Mouse (Mus musculus) heart, adult 11 months (tissue): ENCODE measurements around the gene Gstm5.
A peak's percentile ranks its signal among the peaks of the same experiment; 100 is the strongest.
"Not testable (repeated sequence)": the region's sequence is repeated elsewhere in the genome, so short reads cannot be mapped to it uniquely, and the experiment has no call there.

Source experiments
- DNase-seq: peaks from one replicate; pipeline ENCODE4 v3.0.0; 2022

Gstm5 gene

GRCm38 (mm10) chr3:107873335-107874251 is 22.0 kb upstream of the Gstm5 start:
- peak; percentile 95 for DNase-seq

- no peak for DNase-seq
Observed at GRCm38 (mm10) chr3:107875231-107875630, 20.4 kb upstream of the Gstm5 start.

- no peak for DNase-seq
Observed at GRCm38 (mm10) chr3:107877005-107877404, 18.6 kb upstream of the Gstm5 start, which contains the start of gene Eps8l3. Gene Eps8l3 (plus strand): TSS chr3:107877229.

GRCm38 (mm10) chr3:107877747-107878736 is 17.6 kb upstream of the Gstm5 start:
- peak; percentile 94 for DNase-seq

GRCm38 (mm10) chr3:107887674-107888495 is 7.7 kb upstream of the Gstm5 start:
- peak; percentile 95 for DNase-seq

- DNase-seq: not testable (repeated sequence)
Observed at GRCm38 (mm10) chr3:107889236-107889635, 6.4 kb upstream of the Gstm5 start.

- no peak for DNase-seq
Observed at GRCm38 (mm10) chr3:107895194-107895719, 364 bp upstream of the Gstm5 start.

GRCm38 (mm10) chr3:107898691-107899090 is 3.1 kb downstream of the Gstm5 start:
- DNase-seq: no peak

GRCm38 (mm10) chr3:107900955-107901673 is 5.5 kb downstream of the Gstm5 start:
- no peak for DNase-seq

- no peak for DNase-seq
Observed at GRCm38 (mm10) chr3:107905942-107906341, 10.3 kb downstream of the Gstm5 start.

- no peak for DNase-seq
Observed at GRCm38 (mm10) chr3:107916674-107917073, 21.1 kb downstream of the Gstm5 start.

- DNase-seq: no peak
Observed at GRCm38 (mm10) chr3:107917097-107917496, 21.5 kb downstream of the Gstm5 start.

GRCm38 (mm10) chr3:107917783-107918408 is 22.3 kb downstream of the Gstm5 start:
- DNase-seq: no peak

GRCm38 (mm10) chr3:107920348-107920747 is 24.7 kb downstream of the Gstm5 start:
- no peak for DNase-seq

- no peak for DNase-seq
Observed at GRCm38 (mm10) chr3:107925335-107925734, 29.7 kb downstream of the Gstm5 start.

- no peak for DNase-seq
Observed at GRCm38 (mm10) chr3:107927841-107928240, 32.2 kb downstream of the Gstm5 start.

- DNase-seq: no peak
Observed at GRCm38 (mm10) chr3:107928691-107929090, 33.1 kb downstream of the Gstm5 start.

GRCm38 (mm10) chr3:107929243-107929642 is 33.6 kb downstream of the Gstm5 start:
- no peak for DNase-seq

- DNase-seq: no peak
Observed at GRCm38 (mm10) chr3:107929731-107930130, 34.1 kb downstream of the Gstm5 start.

- DNase-seq: no peak
Observed at GRCm38 (mm10) chr3:107931134-107931533, 35.5 kb downstream of the Gstm5 start.

GRCm38 (mm10) chr3:107931670-107932069 is 36.0 kb downstream of the Gstm5 start, which contains the start of gene Gstm7:
Gene Gstm7 (minus strand): TSS chr3:107931817.
- peak; percentile 100 for DNase-seq
